Mouse (Mus musculus): Measurements from ENCODE around the gene Olfr774.
"Not testable (repeated sequence)": the region's sequence is repeated elsewhere in the genome, so short reads cannot be mapped to it uniquely, and the experiment has no call there.

Gene Olfr774

GRCm38 (mm10) chr10:129235904-129236303 is at the start of gene Olfr774:
Gene Olfr774, plus strand, starts transcription at chr10:129236204.
- no peak for DNase-seq (ENCODE audit: low spot score)

GRCm38 (mm10) chr10:129187319-129187718 is 48.7 kb upstream of the Olfr774 start, which contains the start of gene Olfr773:
Gene Olfr773, minus strand, starts transcription at chr10:129187419.
- not testable (repeated sequence) for DNase-seq (ENCODE audit: low spot score)

GRCm38 (mm10) chr10:129230737-129231136 is 5.3 kb upstream of the Olfr774 start:
- no peak for DNase-seq (ENCODE audit: low spot score)

- DNase-seq (ENCODE audit: low spot score), result no peak
These were observed 12.1 kb downstream of the Olfr774 start, which contains the start of gene Olfr775 for GRCm38 (mm10) chr10:129248112-129248511. Gene Olfr775, plus strand, starts transcription at chr10:129248412.

DNA sequence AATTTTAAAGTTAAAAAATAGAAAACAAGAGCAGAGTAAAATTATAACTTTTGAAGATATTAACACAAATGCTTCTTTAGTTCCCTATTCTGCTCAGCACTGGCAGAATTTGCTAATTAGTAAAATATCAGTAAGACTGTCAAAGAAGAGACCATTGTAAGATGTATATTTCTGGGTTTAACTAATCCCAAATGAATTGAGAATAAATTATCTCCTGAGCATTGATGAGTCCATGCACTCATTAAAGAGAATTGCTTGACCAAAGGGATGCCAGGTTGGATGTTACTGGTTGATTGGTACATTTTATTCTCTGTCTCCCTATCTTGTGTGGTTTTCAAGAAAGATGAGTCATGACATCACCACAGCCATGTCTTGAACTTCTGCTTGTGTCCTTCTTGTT is 22.8 kb downstream of the Olfr774 start, which contains the start of gene Olfr776:
Gene Olfr776, plus strand, starts transcription at position 301 of the 400 bp plus-strand sequence.
- DNase-seq (ENCODE audit: low spot score), result no peak

DNA sequence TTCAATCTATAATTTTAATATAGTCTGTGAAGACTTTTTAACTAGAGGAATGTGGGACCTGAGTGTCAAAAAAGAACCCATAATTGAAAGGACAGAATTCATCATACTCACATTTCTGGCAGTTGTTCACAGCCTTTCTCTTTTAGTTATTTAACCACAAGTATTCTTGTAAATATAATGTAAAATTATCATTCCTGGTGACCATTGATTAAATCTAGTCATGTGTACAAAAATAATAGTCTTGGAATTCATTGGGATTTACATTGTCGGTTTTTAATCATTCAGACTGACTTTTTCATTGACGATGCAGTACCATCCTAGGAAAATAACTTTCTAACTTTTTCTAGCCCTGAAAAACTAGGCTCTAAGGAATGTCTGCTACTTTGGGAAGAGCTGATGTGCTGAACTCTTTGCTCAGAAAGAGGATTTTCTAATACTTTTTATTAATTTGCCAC is 35.1 kb downstream of the Olfr774 start, which contains the start of gene Olfr777:
Gene Olfr777, minus strand, starts transcription at position 405 of the 455 bp plus-strand sequence.
- no peak for DNase-seq (ENCODE audit: low spot score)
